Mouse (Mus musculus) limb, embryonic 11.5 days (tissue): ENCODE measurements at regions not wholly inside any gene's neighbourhood (a gene's known extent, or its start where the extent isn't known, plus 50 kb on each side); places are given as distances from the start of the nearest gene placed in this dataset.
"Not testable (repeated sequence)": the region's sequence is repeated elsewhere in the genome, so short reads cannot be mapped to it uniquely, and the experiment has no call there.

Experiments
- ATAC-seq: fragments of 200-750 bp; cut with Nextera tagmentation; 2 replicates; pipeline ENCODE4 v1.8.0; 2017; ENCODE audit warnings: low read depth; ENCODE audit not compliant: insufficient number of reproducible peaks, low FRiP score, low TSS enrichment
- DNase-seq: peaks from one replicate; pipeline ENCODE4 v3.0.0-alpha.2; 2015; ENCODE audit warnings: low spot score
- H3K27ac ChIP-seq: fragments of 300-500 bp; sonication (generic); replicated peaks from 2 replicates; pipeline ENCODE4 v1.5.1; 2014; ENCODE audit warnings: low read depth, mild to moderate bottlenecking, low read length
- H3K27me3 ChIP-seq: fragments of 300-500 bp; sonication (generic); 2 replicates; pipeline ENCODE4 v1.6.1; 2014; ENCODE audit warnings: mild to moderate bottlenecking, low read length, mixed read lengths; ENCODE audit not compliant: control insufficient read depth, insufficient read depth
- H3K36me3 ChIP-seq: fragments of 300-500 bp; sonication (generic); 2 replicates; pipeline ENCODE4 v1.6.1; 2014; ENCODE audit warnings: mild to moderate bottlenecking, low read length, moderate library complexity, mixed read lengths; ENCODE audit not compliant: control insufficient read depth, insufficient read depth
- H3K4me1 ChIP-seq: fragments of 300-500 bp; sonication (generic); 2 replicates; pipeline ENCODE4 v1.6.1; 2014; ENCODE audit warnings: low read length, mixed read lengths; ENCODE audit not compliant: control insufficient read depth, insufficient read depth
- H3K4me2 ChIP-seq: fragments of 300-500 bp; sonication (generic); 2 replicates; pipeline ENCODE4 v1.6.1; 2014; ENCODE audit warnings: low read depth, mild to moderate bottlenecking, moderate library complexity; ENCODE audit not compliant: severe bottlenecking
- H3K4me3 ChIP-seq: fragments of 300-500 bp; sonication (generic); 2 replicates; pipeline ENCODE4 v1.5.1; 2014; ENCODE audit warnings: low read depth, low read length
- H3K9ac ChIP-seq: fragments of 300-500 bp; sonication (generic); 2 replicates; pipeline ENCODE4 v1.6.1; 2014; ENCODE audit warnings: mild to moderate bottlenecking, low read length
- H3K9me3 ChIP-seq: fragments of 300-500 bp; sonication (generic); 2 replicates; pipeline ENCODE4 v1.6.1; 2016; ENCODE audit warnings: low read length; ENCODE audit not compliant: control insufficient read depth
- WGBS: fragments of 180-500 bp; shearing (Covaris S2); extraction: QIAGEN DNeasy Blood & Tissue Kit; methylation state at CpG from one replicate; pipeline ENCODE4 v1.1.7; 2014; 5-methylcytosine and 5-hydroxymethylcytosine counted together

- no peak for ATAC-seq
- 67% methylated on average over 3 of the region's 3 CpGs for WGBS
- Histone ChIP-seq H3K27me3 (no peaks in the 10 kb centered on the region), H3K36me3 (no peaks in the 10 kb centered on the region), H3K4me3 (no peak overlapping the region), H3K4me2 (no peak overlapping the region), H3K9me3 (no peaks in the 10 kb centered on the region), H3K9ac (no peak overlapping the region), H3K27ac (no peak overlapping the region), H3K4me1 (no peaks in the 10 kb centered on the region)
- no peak for DNase-seq
These were observed 2615.7 kb downstream of the Poteg start for GRCm38 (mm10) chr8:30063148-30063547.

GRCm38 (mm10) chr8:30077726-30078125, 2630.3 kb downstream of the Poteg start:
- H3K36me3 ChIP-seq, result no peaks in the 10 kb centered on the region
- H3K9me3 ChIP-seq, result no peaks in the 10 kb centered on the region
- no peak overlapping the region for H3K27ac ChIP-seq
- ATAC-seq (no peak), DNase-seq (no peak)
- no peak overlapping the region for H3K4me3 ChIP-seq
- H3K9ac ChIP-seq, result no peak overlapping the region
- H3K4me2 ChIP-seq, result no peak overlapping the region
- H3K4me1 ChIP-seq, result no peaks in the 10 kb centered on the region
- H3K27me3 ChIP-seq, result no peaks in the 10 kb centered on the region

GRCm38 (mm10) chr8:30127766-30128165, 2680.3 kb downstream of the Poteg start:
- Histone ChIP-seq H3K4me3 (no peak overlapping the region), H3K4me2 (no peak overlapping the region), H3K4me1 (no peaks in the 10 kb centered on the region), H3K27ac (no peak overlapping the region), H3K36me3 (no peaks in the 10 kb centered on the region), H3K27me3 (no peaks in the 10 kb centered on the region), H3K9me3 (no peaks in the 10 kb centered on the region), H3K9ac (no peak overlapping the region)
- DNase-seq (no peak), ATAC-seq (no peak)
- WGBS, result 59% methylated on average over 3 of the region's 3 CpGs

GRCm38 (mm10) chr8:30134999-30135398, 2687.5 kb downstream of the Poteg start:
- H3K4me2 ChIP-seq, result no peak overlapping the region
- no peak overlapping the region for H3K27ac ChIP-seq
- no peaks in the 10 kb centered on the region for H3K36me3 ChIP-seq
- H3K9me3 ChIP-seq, result no peaks in the 10 kb centered on the region
- ATAC-seq, result no peak
- no peak overlapping the region for H3K4me3 ChIP-seq
- no peaks in the 10 kb centered on the region for H3K27me3 ChIP-seq
- WGBS, result 68% methylated on average over 6 of the region's 6 CpGs
- no peak for DNase-seq
- H3K4me1 ChIP-seq, result no peaks in the 10 kb centered on the region
- H3K9ac ChIP-seq, result no peak overlapping the region

- no peak for DNase-seq
- Histone ChIP-seq H3K4me2 (no peak overlapping the region), H3K4me3 (no peak overlapping the region), H3K4me1 (no peaks in the 10 kb centered on the region), H3K9ac (no peak overlapping the region), H3K9me3 (no peaks in the 10 kb centered on the region), H3K27ac (no peak overlapping the region), H3K36me3 (no peaks in the 10 kb centered on the region), H3K27me3 (no peaks in the 10 kb centered on the region)
- no peak for ATAC-seq
- 72% methylated on average over 2 of the region's 2 CpGs for WGBS
These were observed 2703.8 kb downstream of the Poteg start for GRCm38 (mm10) chr8:30151181-30151844.

- Histone ChIP-seq H3K27ac (no peak overlapping the region), H3K9ac (no peak overlapping the region), H3K4me2 (no peak overlapping the region), H3K9me3 (no peaks in the 10 kb centered on the region), H3K4me1 (no peaks in the 10 kb centered on the region), H3K36me3 (no peaks in the 10 kb centered on the region), H3K4me3 (no peak overlapping the region), H3K27me3 (no peaks in the 10 kb centered on the region)
- 88% methylated on average over 4 of the region's 4 CpGs for WGBS
- no peak for ATAC-seq
- DNase-seq, result no peak
These were observed 2705.5 kb downstream of the Poteg start for GRCm38 (mm10) chr8:30152921-30153320.

- WGBS, result 77% methylated on average over 1 of the region's 1 CpGs
- no peak for ATAC-seq
- DNase-seq, result no peak
- H3K27ac ChIP-seq, result no peak overlapping the region
- H3K9me3 ChIP-seq, result no peaks in the 10 kb centered on the region
- no peak overlapping the region for H3K9ac ChIP-seq
- no peaks in the 10 kb centered on the region for H3K36me3 ChIP-seq
- H3K4me3 ChIP-seq, result no peak overlapping the region
- no peaks in the 10 kb centered on the region for H3K27me3 ChIP-seq
- no peak overlapping the region for H3K4me2 ChIP-seq
- no peaks in the 10 kb centered on the region for H3K4me1 ChIP-seq
These were observed 2724.4 kb downstream of the Poteg start for GRCm38 (mm10) chr8:30171881-30172280.

GRCm38 (mm10) chr8:30202746-30203145, 2755.3 kb downstream of the Poteg start:
- H3K4me2 ChIP-seq, H3K9ac ChIP-seq, H3K4me1 ChIP-seq, H3K9me3 ChIP-seq, DNase-seq, H3K36me3 ChIP-seq, ATAC-seq, H3K4me3 ChIP-seq, H3K27ac ChIP-seq, H3K27me3 ChIP-seq: not testable (repeated sequence)

GRCm38 (mm10) chr8:30227354-30227753, 2779.9 kb downstream of the Poteg start:
- H3K27ac ChIP-seq, result no peak overlapping the region
- ATAC-seq (peak; percentile 62), DNase-seq (peak; percentile 64)
- H3K36me3 ChIP-seq, result no peaks in the 10 kb centered on the region
- H3K27me3 ChIP-seq, result no peaks in the 10 kb centered on the region
- 34% methylated on average over 5 of the region's 5 CpGs for WGBS
- no peak overlapping the region for H3K4me3 ChIP-seq
- 0 out of 2 replicates have a peak, but pooled peaks cover 2% of the 10 kb centered on the region for H3K4me1 ChIP-seq
- H3K9me3 ChIP-seq, result no peaks in the 10 kb centered on the region
- no peak overlapping the region for H3K9ac ChIP-seq
- 0 out of 2 replicates have a peak overlapping the region, but pooled peaks have one; percentile 4 for H3K4me2 ChIP-seq
